Mouse (Mus musculus) urinary bladder, postnatal 36 days (tissue): ENCODE results near the gene Bpifa3.
"Not testable (repeated sequence)": the region's sequence is repeated elsewhere in the genome, so short reads cannot be mapped to it uniquely, and the experiment has no call there.

Source experiments
- DNase-seq, 2 experiments: peaks; one replicate each; pipeline ENCODE4 v3.0.0; 2022; ENCODE audit warnings: low spot score in 2 of 2, mixed read lengths in 1 of 2

The Bpifa3 gene

DNA sequence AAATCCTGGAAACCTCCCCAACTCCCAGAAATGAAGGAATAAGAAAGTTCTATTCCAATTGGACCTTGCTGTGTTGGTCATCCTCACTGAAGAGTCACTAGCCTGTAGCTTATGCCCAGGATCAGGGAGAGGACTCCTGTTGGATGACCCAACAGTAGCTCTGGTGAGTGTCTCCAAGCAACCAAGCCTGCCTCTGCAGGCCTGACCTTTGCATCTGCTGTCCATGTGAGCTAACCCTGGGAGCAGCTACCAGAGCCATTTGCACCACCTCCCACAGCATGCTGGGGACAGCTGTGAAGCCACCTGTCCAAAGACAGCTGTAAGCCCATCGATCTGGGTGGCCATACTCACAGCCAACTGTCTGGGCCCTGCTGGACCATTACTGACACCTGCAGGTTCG, at the start of gene Bpifa3:
Gene Bpifa3 (plus strand): TSS at position 217 of the 400 bp plus-strand sequence.
- DNase-seq: no peak

DNA sequence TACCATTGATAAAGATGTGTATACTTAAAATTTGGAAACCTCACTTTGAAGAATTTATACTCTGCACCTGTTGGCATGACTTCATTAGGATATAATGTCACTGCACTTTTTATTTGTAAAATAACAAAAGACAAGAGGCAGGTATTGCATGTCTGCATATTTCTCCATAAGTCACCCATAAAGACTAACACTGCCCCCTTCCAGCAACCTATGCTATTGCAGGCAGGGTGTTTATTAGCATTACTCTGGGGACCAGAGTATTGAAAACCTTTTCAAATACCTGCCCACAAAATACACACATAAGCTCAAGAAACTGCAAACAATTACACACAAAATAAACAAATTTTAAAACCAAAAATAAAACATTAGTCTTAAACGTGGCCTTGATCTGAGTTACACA, 32.4 kb upstream of the Bpifa3 start:
- DNase-seq: no peak

DNA sequence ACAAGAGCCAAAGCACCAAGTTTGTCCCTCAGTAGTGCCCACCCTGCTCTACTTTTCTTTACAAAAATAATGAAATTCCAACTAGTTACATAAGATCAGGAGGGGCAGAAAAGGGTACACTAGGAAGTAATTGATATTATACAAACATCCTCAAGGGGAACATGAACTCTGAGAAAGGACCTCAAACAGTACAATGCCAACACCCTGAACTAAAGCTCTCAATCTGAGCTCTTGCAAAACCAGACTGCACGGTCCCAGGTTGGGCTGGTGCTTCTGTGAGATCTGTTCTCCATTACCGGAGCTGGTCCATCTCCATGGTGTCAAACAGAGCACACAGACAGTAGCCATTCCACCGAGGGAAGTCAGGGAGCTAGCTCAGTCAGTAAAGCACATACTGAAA, 12.8 kb upstream of the Bpifa3 start:
- DNase-seq: no peak

DNA sequence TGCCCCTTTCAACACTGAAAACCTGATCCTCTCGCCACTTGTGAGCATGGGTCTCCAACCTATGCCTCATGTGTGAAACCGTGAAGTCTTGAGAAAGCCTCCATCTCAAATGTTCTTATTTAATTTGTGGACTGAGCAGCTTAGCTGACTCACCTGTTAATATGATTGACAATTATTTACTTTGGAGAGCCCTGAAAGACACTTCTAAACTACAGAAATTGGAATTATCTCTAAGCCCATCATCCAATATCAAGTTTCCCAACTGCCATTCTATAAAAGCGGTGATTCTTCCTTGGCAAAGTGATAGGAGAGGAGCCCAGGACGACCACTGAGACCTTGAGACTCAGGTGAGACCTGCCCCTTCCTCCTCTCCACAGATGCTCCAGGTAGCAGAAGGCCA, 12.4 kb downstream of the Bpifa3 start, which contains the start of gene Bpifa1:
Gene Bpifa1 (plus strand): TSS at position 301 of the 400 bp plus-strand sequence.
- no peak for DNase-seq

DNA sequence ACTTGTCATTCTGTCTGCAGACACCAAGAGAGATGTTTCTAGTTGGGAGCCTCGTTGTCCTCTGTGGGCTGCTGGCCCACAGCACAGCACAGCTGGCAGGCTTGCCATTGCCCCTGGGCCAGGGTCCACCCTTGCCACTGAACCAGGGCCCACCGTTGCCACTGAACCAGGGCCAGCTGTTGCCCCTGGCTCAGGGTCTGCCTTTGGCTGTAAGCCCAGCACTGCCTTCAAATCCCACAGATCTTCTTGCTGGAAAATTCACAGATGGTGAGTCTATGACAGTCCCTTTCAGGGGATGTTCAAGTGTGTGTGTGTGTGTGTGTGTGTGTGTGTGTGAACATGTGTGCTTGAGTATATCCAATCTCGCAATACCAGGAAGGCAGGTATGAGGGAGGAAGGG, 13.6 kb downstream of the Bpifa3 start:
- no peak for DNase-seq

DNA sequence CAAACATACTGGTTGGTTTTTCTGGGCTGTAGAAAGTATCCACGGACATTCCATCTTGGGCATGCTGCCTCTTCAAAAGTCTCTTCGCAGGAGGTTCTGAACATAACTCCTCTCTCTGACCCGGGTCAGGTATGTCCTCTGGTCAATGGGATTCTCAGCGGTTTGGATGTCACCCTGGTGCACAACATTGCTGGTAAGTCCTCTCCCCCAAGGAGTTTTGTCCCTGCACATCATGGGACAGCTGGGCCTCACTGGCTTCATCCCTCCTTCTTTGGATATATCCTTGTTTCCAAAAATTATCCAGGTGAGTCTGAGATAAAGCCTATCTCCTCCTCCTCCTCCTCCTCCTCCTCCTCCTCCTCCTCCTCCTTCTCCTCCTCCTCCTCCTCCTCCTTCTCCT, 17.4 kb downstream of the Bpifa3 start:
- DNase-seq: no peak

DNA sequence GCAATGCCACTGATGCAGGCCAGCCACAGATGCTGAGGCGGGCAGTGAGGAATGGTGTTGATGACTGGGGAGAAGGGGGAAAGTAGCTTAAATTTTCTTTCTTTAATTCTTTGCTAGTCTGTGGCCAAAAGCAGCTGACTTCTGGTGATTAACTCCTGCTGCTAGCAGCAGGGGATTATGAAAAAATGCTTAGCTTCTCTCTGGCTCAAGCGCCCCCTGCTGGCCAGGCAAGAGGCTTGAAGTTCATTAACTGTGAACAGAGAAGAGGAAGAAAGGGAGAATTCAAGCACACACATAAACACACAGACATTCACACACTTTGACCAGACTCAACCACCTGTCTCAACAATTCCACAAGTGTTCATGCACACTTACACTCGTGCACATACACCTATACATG, 28.3 kb downstream of the Bpifa3 start:
- no peak for DNase-seq

DNA sequence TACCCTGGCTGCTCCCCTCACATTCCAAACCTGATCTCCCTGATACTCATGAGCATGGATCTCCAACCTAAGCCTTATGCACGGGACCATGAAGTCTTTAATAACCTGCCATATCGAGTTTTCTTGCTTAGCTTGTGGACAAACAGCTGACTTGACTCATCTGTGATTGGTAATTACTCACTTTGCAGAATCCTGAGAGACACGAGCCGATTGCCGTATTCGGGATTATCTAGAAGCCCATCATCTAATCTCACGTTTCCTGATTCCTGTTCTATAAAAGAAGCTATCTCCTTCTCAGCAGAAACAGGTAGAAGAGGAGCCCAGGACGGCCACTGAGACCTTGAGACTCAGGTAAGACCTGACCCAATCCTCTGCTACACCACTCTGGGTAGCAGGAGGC, 32.2 kb downstream of the Bpifa3 start, which contains the start of gene Bpifa5:
Gene Bpifa5 (plus strand): TSS at position 301 of the 400 bp plus-strand sequence.
- DNase-seq: no peak

DNA sequence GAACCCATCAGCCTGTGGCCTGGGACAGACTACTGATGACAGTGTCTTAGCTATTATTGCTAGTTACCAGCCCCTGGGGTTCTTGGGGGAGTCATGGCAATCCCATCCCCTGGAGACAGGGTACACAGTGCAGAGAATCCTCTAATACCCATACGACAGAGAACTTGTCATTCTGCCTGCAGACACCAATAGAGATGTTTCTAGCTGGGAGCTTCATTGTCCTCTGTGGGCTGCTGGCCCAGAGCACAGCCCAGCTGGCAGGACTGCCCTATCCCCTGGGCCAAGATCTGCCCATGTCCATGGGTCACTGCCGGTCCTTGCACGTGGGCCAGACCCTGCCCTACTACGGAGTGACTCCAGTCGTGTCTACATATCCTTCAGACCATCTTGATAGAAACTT, 33.2 kb downstream of the Bpifa3 start:
- no peak for DNase-seq

DNA sequence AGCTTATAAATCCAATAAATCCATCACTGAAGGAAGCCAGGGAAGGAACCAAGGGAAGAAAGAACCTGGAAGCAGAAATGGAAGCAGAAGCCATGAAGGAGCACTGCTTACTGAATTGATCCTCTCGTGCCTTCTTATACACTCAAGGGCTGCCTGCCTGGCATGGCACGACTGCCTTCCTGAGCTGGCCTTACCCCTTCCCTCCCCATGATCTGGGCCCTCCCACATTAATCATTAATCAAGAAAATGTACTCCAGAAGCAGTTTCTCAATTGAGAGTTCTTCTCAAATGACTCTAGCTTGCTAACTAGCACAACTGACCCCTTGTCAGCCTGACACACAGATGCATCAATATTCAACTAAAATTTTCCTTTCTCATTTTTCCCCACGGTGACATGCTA, 39.0 kb downstream of the Bpifa3 start:
- DNase-seq: no peak

DNA sequence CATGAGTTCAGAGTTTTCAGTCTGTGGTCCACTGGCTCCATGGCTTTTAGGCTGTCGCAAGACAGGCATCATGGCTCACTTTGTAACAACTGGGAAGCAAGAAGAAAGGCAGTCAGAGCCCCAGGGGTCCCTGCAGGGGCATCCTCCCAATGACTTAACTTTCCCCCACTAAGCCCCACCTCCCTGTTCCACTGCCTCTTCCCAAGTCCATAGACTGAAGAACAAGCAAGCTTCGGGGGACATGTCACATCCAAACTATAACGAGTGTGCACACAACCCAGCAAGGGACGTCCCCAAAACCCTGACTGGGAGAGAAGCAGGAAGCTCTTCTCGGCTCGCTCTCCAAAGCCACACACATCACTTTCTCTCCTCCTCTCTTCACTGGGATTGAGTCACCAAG, 41.5 kb downstream of the Bpifa3 start:
- no peak for DNase-seq

DNA sequence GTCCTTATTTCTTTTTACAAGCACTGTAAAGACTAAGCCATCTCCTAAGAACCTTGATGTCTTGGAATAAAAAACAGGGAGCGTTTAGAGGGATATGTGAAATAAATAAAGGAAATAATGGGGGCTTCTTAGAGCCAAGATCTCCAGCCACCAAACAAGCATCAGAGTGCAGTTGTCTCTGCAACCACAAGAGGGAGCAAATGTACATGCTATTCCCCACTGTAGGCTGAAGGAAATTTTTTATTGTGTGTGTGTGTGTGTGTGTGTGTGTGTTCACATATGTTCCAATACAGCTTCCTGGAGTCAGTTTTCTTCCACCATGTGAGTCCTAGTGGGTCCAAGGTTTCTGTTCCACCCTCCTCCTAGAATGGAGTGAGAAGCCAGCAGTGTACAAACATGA, 43.2 kb downstream of the Bpifa3 start:
- no peak for DNase-seq

DNA sequence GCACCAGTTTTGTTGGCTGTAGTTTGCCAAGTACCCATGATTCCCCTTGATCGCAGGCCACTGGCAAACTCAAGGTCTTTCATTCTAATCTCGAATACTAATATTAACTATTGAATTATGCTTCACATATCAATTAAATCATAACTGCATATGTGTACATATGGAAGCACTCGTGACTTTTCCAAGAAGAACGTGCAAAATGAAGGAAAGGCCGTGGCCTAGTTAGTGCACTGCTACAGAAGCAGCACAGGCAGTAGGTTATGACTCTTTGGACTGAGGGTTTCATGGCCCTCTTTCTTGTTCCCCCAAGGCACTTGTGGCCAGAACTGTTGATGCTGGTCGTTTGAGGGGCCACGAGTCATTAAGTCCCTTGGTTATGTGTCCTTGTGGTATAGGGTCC, 51.8 kb downstream of the Bpifa3 start:
- not testable (repeated sequence) for DNase-seq

DNA sequence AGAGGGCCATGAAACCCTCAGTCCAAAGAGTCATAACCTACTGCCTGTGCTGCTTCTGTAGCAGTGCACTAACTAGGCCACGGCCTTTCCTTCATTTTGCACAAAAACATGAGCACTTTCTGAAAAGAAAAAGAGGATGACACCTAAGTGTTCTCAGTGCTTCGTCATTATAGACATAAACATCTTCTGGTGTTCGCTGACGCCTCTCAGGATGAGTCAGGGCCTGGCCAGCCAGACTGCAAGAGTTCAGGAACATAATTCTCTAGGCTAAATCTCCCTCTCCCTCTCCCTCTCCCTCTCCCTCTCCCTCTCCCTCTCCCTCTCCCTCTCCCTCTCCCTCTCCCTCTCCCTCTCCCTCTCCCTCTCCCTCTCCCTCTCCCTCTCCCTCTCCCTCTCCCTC, 52.9 kb downstream of the Bpifa3 start:
- DNase-seq: not testable (repeated sequence)

DNA sequence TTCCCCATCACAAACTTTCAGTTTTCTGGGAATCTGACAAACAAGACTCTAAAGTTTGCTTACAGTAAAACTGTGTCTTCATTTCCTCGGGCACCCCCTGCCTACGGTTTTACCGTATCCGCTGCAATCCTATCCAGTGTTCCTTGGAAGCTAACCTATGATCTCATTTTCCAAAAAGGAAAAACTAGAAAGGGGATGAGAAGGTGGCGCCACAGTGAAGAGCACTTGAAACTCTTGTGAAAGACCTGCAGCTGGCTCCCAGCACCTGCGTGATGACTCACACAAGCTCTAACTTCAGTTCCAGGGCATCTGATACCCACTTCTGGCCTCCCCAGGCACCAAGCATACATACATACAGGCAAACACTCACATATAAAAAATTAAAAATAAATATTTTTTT, 55.2 kb downstream of the Bpifa3 start:
- no peak for DNase-seq

DNA sequence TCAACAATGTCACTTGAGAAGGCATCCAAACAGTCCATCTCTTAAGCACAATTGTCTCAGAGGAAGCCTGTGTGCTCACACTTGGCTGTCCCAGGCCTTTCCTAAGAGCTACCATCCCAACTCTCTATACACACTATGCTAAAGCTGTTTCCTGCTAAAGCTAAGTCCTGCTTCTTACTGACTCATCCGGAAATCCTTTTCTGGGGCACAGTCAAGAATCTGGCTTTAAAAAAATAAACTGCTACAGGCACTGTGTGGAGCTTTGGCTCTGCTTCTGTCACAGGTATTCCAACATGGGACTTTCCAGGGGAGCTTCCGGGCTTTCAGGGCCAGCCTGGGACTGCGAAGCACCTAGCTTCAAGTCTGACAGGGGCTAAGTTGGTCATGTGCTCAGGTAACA, 55.6 kb downstream of the Bpifa3 start:
- DNase-seq: no peak

DNA sequence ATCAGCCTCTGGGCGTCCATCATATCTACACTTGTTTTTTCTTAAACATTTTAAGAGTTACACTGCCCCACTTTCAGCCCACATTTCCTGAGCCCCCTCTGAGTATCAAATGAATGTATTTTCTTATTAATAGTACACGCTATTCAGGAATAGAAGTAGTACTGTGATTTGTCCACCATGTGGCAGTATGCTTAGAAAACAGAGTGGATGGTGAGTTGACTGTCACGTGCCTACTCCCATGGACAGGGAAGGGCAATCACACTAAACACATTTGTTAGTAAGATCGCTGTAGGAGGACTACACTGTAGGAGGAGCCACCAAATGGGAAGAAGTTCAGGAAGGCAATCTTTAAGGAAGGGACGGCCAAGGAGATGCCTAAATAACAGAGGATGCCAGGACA, 57.3 kb downstream of the Bpifa3 start:
- DNase-seq: no peak
